Mouse (Mus musculus): Measurements from ENCODE around the gene Ptn. TPM values are rescaled to one million over a fixed set of nuclear protein-coding genes. Genes with fewer than 3 reads are reported as not detected.

The Ptn gene
- polyA plus RNA-seq, 1 experiment: not detected

GRCm38 (mm10) chr6:36690941-36691340 lies 119.1 kb downstream of the Ptn start:
- Histone ChIP-seq H3K27me3 (ENCODE audit: control insufficient read depth) (no peaks in the 10 kb centered on the region), H3K4me3 (replicated peaks) (no peak overlapping the region), H3K4me1 (ENCODE audit: control insufficient read depth) (no peaks in the 10 kb centered on the region), H3K36me3 (ENCODE audit: control insufficient read depth) (no peaks in the 10 kb centered on the region), H3K9me3 (ENCODE audit: control insufficient read depth, low read length) (no peaks in the 10 kb centered on the region)
- no peak for TF ChIP-seq TAL1 (IDR thresholded peaks at IDR 0.05; ENCODE audit: low read length)
- no peak for TF ChIP-seq GATA1 (IDR thresholded peaks at IDR 0.05; ENCODE audit: low read length)

- TF ChIP-seq TAL1 (IDR thresholded peaks at IDR 0.05; ENCODE audit: low read length): no peak
- no peak for TF ChIP-seq GATA1 (IDR thresholded peaks at IDR 0.05; ENCODE audit: low read length)
- Histone ChIP-seq H3K4me1 (ENCODE audit: control insufficient read depth) (no peaks in the 10 kb centered on the region), H3K9me3 (ENCODE audit: control insufficient read depth, low read length) (no peaks in the 10 kb centered on the region; the same call in 1 of the 2 replicates), H3K4me3 (replicated peaks) (no peak overlapping the region), H3K36me3 (ENCODE audit: control insufficient read depth) (no peaks in the 10 kb centered on the region), H3K27me3 (ENCODE audit: control insufficient read depth) (no peaks in the 10 kb centered on the region)
Measured at GRCm38 (mm10) chr6:36676710-36677691, 133.0 kb downstream of the Ptn start.

DNA sequence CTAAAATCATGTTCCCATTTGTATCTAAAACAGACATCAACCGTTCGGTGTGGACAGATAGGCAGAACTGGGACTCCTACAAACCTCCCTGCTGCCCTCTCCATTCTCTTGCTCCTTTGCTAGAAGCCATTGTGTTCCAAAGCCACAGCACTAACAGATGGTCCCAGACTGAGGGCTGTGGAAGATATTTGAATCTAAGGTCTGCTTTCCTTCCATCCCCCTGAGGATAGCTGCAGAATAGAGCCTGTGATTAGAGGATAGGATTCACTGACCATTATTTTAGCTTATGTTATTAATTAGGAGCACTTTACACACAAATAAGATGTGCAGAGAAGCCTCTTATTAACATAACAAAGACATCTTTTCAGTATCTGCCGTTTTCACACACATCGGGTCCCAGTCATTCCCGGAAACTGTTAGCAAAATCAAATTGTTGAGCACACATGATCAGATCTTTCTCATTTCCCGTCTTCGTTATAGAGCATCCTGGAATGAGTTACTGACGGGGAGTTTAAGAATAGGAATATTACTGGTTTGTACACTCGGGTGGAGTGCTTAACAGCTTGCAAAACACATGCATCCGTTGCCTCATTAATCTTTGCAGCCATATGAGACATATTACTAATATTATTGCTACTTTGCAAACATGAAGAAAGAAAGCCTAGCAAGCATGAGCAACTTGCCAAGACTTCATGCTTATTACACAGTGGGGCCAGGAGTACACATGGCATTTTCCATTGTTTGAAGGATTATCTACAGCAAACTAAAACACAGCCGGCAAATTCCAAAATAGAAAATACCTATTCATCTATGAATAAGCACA lies 137.4 kb downstream of the Ptn start:
- no peaks in the 10 kb centered on the region for H3K36me3 ChIP-seq (ENCODE audit: control insufficient read depth)
- no peak for TF ChIP-seq GATA1 (IDR thresholded peaks at IDR 0.05; ENCODE audit: low read length)
- TF ChIP-seq TAL1 (IDR thresholded peaks at IDR 0.05; ENCODE audit: low read length): no peak
- no peaks in the 10 kb centered on the region for H3K27me3 ChIP-seq (ENCODE audit: control insufficient read depth)
- H3K4me3 ChIP-seq (replicated peaks): no peak overlapping the region
- no peaks in the 10 kb centered on the region for H3K4me1 ChIP-seq (ENCODE audit: control insufficient read depth)
- no peaks in the 10 kb centered on the region; the same call in 1 of the 2 replicates for H3K9me3 ChIP-seq (ENCODE audit: control insufficient read depth, low read length)

DNA sequence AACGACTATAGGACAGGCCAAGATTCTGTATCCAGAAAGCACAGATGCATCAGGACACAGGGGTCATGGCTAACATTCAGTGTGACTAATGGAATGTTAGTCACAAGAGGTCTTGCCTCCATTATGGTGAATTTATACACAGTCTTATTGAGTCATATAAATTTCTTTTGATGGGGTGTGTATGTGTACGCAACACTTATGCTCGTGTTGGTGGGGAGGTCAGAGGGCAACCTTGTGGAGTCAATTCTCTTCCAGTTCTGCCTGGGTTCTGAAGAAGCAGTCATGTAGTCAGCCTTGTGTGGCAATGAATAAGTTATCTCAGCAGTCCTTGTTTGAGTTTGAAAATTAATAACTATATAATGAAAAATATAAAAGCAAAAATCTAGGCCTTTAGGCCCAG lies 138.7 kb downstream of the Ptn start:
- Histone ChIP-seq H3K27me3 (ENCODE audit: control insufficient read depth) (no peaks in the 10 kb centered on the region), H3K36me3 (ENCODE audit: control insufficient read depth) (no peaks in the 10 kb centered on the region)
- no peak for TF ChIP-seq TAL1 (IDR thresholded peaks at IDR 0.05; ENCODE audit: low read length)

More for the DNA sequence above, 138.7 kb downstream of the Ptn start:
- no peaks in the 10 kb centered on the region; the same call in 1 of the 2 replicates for H3K9me3 ChIP-seq (ENCODE audit: control insufficient read depth, low read length)
- H3K4me1 ChIP-seq (ENCODE audit: control insufficient read depth): no peaks in the 10 kb centered on the region
- no peak overlapping the region for H3K4me3 ChIP-seq (replicated peaks)

Measured in erythroblast, embryonic 14.5 days (primary cell).